Mouse (Mus musculus) cerebellum, adult 2 months (tissue): ENCODE measurements at regions not wholly inside any gene's neighbourhood (a gene's known extent, or its start where the extent isn't known, plus 50 kb on each side); places are given as distances from the start of the nearest gene placed in this dataset.

Experiments used
- CTCF ChIP-seq: fragments of 200-500 bp; IDR thresholded peaks from 2 replicates; pipeline ENCODE4 v1.5.1; 2011; ENCODE audit warnings: low read depth, mild to moderate bottlenecking, control low read depth, low read length, moderate library complexity, borderline replicate concordance; ENCODE audit not compliant: insufficient read depth
- POLR2A ChIP-seq: fragments of 200-500 bp; IDR thresholded peaks from 2 replicates; pipeline ENCODE4 v1.6.1; 2011; ENCODE audit warnings: low read length, control low read depth, borderline replicate concordance; ENCODE audit not compliant: insufficient read depth

- TF ChIP-seq CTCF (no peak), POLR2A (no peak)
Measured at GRCm38 (mm10) chr11:111512471-111512870, 446.5 kb downstream of the Kcnj2 start.
